Mouse (Mus musculus): ENCODE measurements around the gene Vax2. TPM values are rescaled to one million over a fixed set of nuclear protein-coding genes. Genes with fewer than 3 reads are reported as not detected.

The Vax2 gene
- polyA plus RNA-seq, 1 experiment, result not detected

DNA sequence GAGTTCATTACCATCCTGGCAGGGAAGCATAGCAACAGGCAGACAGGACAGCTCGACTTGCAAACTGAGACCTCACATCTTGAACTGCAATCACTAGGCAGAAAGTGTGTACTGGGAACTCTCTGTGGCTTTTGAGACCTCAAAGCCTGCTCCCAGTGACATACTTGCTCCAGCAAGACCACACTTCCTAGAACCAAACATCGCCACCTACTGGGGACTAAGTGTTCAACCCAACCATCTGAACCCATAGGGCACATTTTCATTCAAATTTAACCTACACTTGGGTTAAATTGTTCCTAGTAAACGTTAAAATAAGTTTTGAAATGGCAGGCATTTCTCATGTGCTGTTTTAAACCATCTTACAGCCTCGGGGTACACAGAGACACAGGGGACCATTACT is 16.1 kb downstream of the Vax2 start:
- no peak overlapping the region for H3K4me3 ChIP-seq (ENCODE audit: insufficient read depth, low read length)
- H3K4me1 ChIP-seq (ENCODE audit: control insufficient read depth, insufficient read depth, low read length), result no peaks in the 10 kb centered on the region
- no peak for TF ChIP-seq POLR2A (IDR thresholded peaks at IDR 0.05; ENCODE audit: extremely low read depth, insufficient read depth, low read length)
- no peak for TF ChIP-seq CTCF (IDR thresholded peaks at IDR 0.05; ENCODE audit: extremely low read depth, insufficient read depth, low read length)
- H3K27ac ChIP-seq (ENCODE audit: insufficient read depth, low read length), result no peak overlapping the region

GRCm38 (mm10) chr6:83728488-83728887 is 17.4 kb downstream of the Vax2 start:
- no peak overlapping the region for H3K4me3 ChIP-seq (ENCODE audit: insufficient read depth, low read length)
- TF ChIP-seq CTCF (IDR thresholded peaks at IDR 0.05; ENCODE audit: extremely low read depth, insufficient read depth, low read length) (peak; percentile 39), POLR2A (IDR thresholded peaks at IDR 0.05; ENCODE audit: extremely low read depth, insufficient read depth, low read length) (no peak)
- no peaks in the 10 kb centered on the region for H3K4me1 ChIP-seq (ENCODE audit: control insufficient read depth, insufficient read depth, low read length)
- H3K27ac ChIP-seq (ENCODE audit: insufficient read depth, low read length), result no peak overlapping the region

GRCm38 (mm10) chr6:83729350-83729970 is 18.4 kb downstream of the Vax2 start:
- no peak overlapping the region for H3K4me3 ChIP-seq (ENCODE audit: insufficient read depth, low read length)
- TF ChIP-seq POLR2A (IDR thresholded peaks at IDR 0.05; ENCODE audit: extremely low read depth, insufficient read depth, low read length), result no peak
- TF ChIP-seq CTCF (IDR thresholded peaks at IDR 0.05; ENCODE audit: extremely low read depth, insufficient read depth, low read length), result no peak
- no peak overlapping the region for H3K27ac ChIP-seq (ENCODE audit: insufficient read depth, low read length)
- no peaks in the 10 kb centered on the region for H3K4me1 ChIP-seq (ENCODE audit: control insufficient read depth, insufficient read depth, low read length)

DNA sequence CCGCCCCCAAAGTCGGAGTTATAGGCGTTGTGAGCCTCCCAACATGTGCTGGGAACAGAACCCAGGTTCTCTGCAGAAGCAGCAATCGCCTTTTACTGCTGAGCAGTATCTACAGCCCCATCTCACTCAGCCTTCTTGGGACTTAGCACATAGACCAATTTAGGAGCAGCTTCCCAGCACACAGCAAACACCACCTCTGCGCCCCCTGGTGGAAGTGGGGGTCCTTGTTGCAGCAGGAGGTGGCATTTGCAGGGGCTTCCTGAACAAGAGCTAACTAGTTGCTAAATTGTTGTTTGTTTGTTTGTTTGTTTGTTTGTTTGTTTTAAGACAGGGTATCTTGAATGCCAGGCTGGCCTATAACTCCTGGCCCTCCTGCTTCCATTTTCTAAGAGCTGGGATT is 20.1 kb downstream of the Vax2 start:
- TF ChIP-seq CTCF (IDR thresholded peaks at IDR 0.05; ENCODE audit: extremely low read depth, insufficient read depth, low read length) (peak; percentile 54), POLR2A (IDR thresholded peaks at IDR 0.05; ENCODE audit: extremely low read depth, insufficient read depth, low read length) (no peak)
- no peaks in the 10 kb centered on the region for H3K4me1 ChIP-seq (ENCODE audit: control insufficient read depth, insufficient read depth, low read length)
- no peak overlapping the region for H3K27ac ChIP-seq (ENCODE audit: insufficient read depth, low read length)
- no peak overlapping the region for H3K4me3 ChIP-seq (ENCODE audit: insufficient read depth, low read length)

DNA sequence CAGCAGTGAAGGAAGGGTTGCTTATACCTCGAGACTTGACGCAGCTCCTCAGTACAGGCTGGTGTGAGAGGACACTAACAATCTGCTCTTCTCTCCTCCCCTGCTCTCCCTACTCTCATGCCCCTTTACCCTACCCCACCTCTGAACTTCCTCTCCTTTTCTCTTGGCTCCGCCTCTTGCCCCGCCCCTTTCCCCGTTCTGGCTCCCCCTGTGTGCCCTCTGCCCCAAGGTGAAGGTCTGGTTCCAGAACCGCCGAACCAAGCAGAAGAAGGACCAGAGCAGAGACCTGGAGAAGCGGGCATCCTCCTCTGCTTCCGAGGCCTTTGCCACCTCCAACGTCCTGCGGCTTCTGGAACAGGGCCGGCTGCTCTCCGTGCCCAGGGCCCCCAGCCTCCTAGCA is 26.2 kb downstream of the Vax2 start:
- no peak for TF ChIP-seq CTCF (IDR thresholded peaks at IDR 0.05; ENCODE audit: extremely low read depth, insufficient read depth, low read length)
- TF ChIP-seq POLR2A (IDR thresholded peaks at IDR 0.05; ENCODE audit: extremely low read depth, insufficient read depth, low read length), result no peak
- no peak overlapping the region for H3K4me3 ChIP-seq (ENCODE audit: insufficient read depth, low read length)
- no peak overlapping the region for H3K27ac ChIP-seq (ENCODE audit: insufficient read depth, low read length)
- H3K4me1 ChIP-seq (ENCODE audit: control insufficient read depth, insufficient read depth, low read length), result no peaks in the 10 kb centered on the region

GRCm38 (mm10) chr6:83738596-83738995 is 27.5 kb downstream of the Vax2 start:
- Histone ChIP-seq H3K27ac (ENCODE audit: insufficient read depth, low read length) (no peak overlapping the region), H3K4me1 (ENCODE audit: control insufficient read depth, insufficient read depth, low read length) (no peaks in the 10 kb centered on the region)
- TF ChIP-seq POLR2A (IDR thresholded peaks at IDR 0.05; ENCODE audit: extremely low read depth, insufficient read depth, low read length), result no peak
- TF ChIP-seq CTCF (IDR thresholded peaks at IDR 0.05; ENCODE audit: extremely low read depth, insufficient read depth, low read length), result no peak

DNA sequence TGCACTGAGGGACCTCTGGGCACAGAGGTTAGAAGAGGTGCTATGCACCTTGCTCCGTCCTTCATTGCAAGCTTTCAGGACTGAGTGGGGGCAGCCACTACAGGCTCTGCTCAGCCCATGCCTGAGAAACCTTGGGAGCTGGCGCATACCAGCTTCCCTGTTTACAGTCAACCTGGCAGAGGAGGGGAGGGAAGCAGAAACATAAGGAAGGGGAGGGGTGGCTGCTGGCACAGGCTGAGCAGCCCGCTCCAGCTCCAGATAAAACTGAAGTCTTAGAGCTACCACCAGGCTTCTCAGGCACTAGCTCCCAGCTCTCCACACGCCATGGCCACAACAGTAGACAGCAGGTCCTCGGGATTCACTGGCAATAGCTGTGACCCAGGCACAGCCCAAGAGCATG is 31.7 kb downstream of the Vax2 start, which contains the start of gene Atp6v1b1:
Atp6v1b1 (plus strand) TSS at position 230 of the 400 bp plus-strand sequence.
- no peak within 1 kb of the TSS for H3K27ac ChIP-seq (ENCODE audit: insufficient read depth, low read length)
- H3K4me3 ChIP-seq (ENCODE audit: insufficient read depth, low read length), result no peak within 1 kb of the TSS
- H3K4me1 ChIP-seq (ENCODE audit: control insufficient read depth, insufficient read depth, low read length), result no peaks in the 10 kb centered on the region
- TF ChIP-seq POLR2A (IDR thresholded peaks at IDR 0.05; ENCODE audit: extremely low read depth, insufficient read depth, low read length) (no peak), CTCF (IDR thresholded peaks at IDR 0.05; ENCODE audit: extremely low read depth, insufficient read depth, low read length) (no peak)

More at GRCm38 (mm10) chr6:83738596-83738995, 27.5 kb downstream of the Vax2 start:
- no peak overlapping the region for H3K4me3 ChIP-seq (ENCODE audit: insufficient read depth, low read length)

DNA sequence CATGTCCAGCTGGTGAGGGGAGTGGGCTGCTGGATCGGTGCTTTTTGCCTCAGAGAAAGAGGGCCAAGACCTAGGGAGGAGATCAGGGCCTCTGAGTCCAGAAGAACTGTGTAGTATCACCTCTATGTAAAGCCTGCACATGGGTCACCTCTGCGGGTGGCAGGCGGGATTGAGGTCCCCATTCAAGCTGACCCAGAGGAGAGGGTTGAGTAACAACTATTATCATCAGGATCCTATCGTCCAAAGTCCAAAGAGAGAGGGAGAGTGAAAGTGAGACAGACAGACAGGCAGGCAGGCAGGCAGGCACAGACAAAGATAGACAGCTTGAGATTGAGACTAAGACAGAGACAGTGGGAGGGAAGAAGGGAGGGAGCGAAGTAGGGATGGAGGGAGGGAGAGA is 32.1 kb downstream of the Vax2 start:
- H3K4me3 ChIP-seq (ENCODE audit: insufficient read depth, low read length), result no peak overlapping the region
- H3K27ac ChIP-seq (ENCODE audit: insufficient read depth, low read length), result no peak overlapping the region
- TF ChIP-seq CTCF (IDR thresholded peaks at IDR 0.05; ENCODE audit: extremely low read depth, insufficient read depth, low read length), result no peak
- no peak for TF ChIP-seq POLR2A (IDR thresholded peaks at IDR 0.05; ENCODE audit: extremely low read depth, insufficient read depth, low read length)
- no peaks in the 10 kb centered on the region for H3K4me1 ChIP-seq (ENCODE audit: control insufficient read depth, insufficient read depth, low read length)

DNA sequence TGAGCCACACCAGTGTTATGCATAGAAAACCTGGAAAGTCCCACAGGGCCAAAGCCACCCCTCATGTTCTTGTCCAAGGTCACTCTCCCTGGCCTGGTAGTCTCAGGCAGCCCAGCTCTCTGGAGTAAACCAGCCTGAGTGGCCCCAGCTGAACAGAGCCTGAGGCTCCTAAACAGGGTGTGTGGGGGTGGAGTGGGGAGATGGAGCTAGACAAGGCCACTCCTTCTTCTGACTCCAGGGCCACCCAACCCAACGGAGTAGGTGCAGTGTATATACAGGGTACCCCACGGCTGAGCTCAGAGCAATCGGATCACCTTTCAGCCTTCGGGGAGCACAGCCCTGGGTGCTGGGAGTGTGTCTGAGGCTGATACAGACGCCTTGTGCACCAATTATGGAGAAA is 33.1 kb downstream of the Vax2 start:
- no peak overlapping the region for H3K4me3 ChIP-seq (ENCODE audit: insufficient read depth, low read length)
- no peaks in the 10 kb centered on the region for H3K4me1 ChIP-seq (ENCODE audit: control insufficient read depth, insufficient read depth, low read length)
- H3K27ac ChIP-seq (ENCODE audit: insufficient read depth, low read length), result no peak overlapping the region
- TF ChIP-seq POLR2A (IDR thresholded peaks at IDR 0.05; ENCODE audit: extremely low read depth, insufficient read depth, low read length), result no peak
- TF ChIP-seq CTCF (IDR thresholded peaks at IDR 0.05; ENCODE audit: extremely low read depth, insufficient read depth, low read length), result no peak

GRCm38 (mm10) chr6:83744557-83744956 is 33.5 kb downstream of the Vax2 start:
- Histone ChIP-seq H3K4me3 (ENCODE audit: insufficient read depth, low read length) (no peak overlapping the region), H3K4me1 (ENCODE audit: control insufficient read depth, insufficient read depth, low read length) (no peaks in the 10 kb centered on the region), H3K27ac (ENCODE audit: insufficient read depth, low read length) (no peak overlapping the region)
- TF ChIP-seq POLR2A (IDR thresholded peaks at IDR 0.05; ENCODE audit: extremely low read depth, insufficient read depth, low read length) (no peak), CTCF (IDR thresholded peaks at IDR 0.05; ENCODE audit: extremely low read depth, insufficient read depth, low read length) (no peak)
